24 mouse cellular contexts compared by ENCODE assay signal in genomic region chr3:101952577-101952976, GRCm38 (mm10). TPM values are rescaled to one million over a fixed set of nuclear protein-coding genes. Genes with fewer than 3 reads are reported as not detected.
DNase-seq lines count a peak whose midpoint lies in the region; ATAC-seq and TF ChIP-seq lines count a peak whose summit lies in the region.
"Had no signal": no experiment of that assay in that cellular context is flagged by ENCODE, and none has a peak within 500 bp of the region (broad histone marks: within the 10 kb centered on the region; RNA-seq: fewer than 3 reads in every experiment).

No protein-coding gene starts in this region.

- ATAC-seq in forebrain, embryonic 13.5 days: peak; percentile 43; the same call in 1 of the 2 replicates
- no peak for ATAC-seq in forebrain, embryonic 11.5 days (replicated peaks; ENCODE audit: low FRiP score)
- ATAC-seq in midbrain, embryonic 13.5 days: no peak; the same call in 1 of the 2 replicates
- peak; percentile 71 for ATAC-seq in midbrain, postnatal 0 days (ENCODE audit: low FRiP score)

- no peak overlapping the region for H3K9ac ChIP-seq in forebrain, embryonic 13.5 days
- H3K9ac ChIP-seq in forebrain, embryonic 11.5 days (ENCODE audit: low read length): no peak overlapping the region
- no peak overlapping the region for H3K9ac ChIP-seq in midbrain, embryonic 13.5 days (replicated peaks)
- H3K9ac ChIP-seq in midbrain, postnatal 0 days (replicated peaks; ENCODE audit: low read length, poor library complexity, severe bottlenecking): no peak overlapping the region
- H3K9ac ChIP-seq: embryonic facial prominence, embryonic 13.5 days; heart, embryonic 15.5 days; stomach, embryonic 15.5 days had no signal

- WGBS in forebrain, embryonic 13.5 days: 82% methylated on average over 2 of the region's 2 CpGs
- 89% methylated on average over 2 of the region's 2 CpGs for WGBS in forebrain, embryonic 11.5 days
- 86% methylated on average over 2 of the region's 2 CpGs for WGBS in midbrain, embryonic 13.5 days
- WGBS in midbrain, embryonic 10.5 days: 84% methylated on average over 2 of the region's 2 CpGs
- 73% methylated on average over 2 of the region's 2 CpGs for WGBS in midbrain, postnatal 0 days

- H3K27ac ChIP-seq in forebrain, embryonic 13.5 days: no peak overlapping the region
- no peak overlapping the region for H3K27ac ChIP-seq in forebrain, embryonic 11.5 days (ENCODE audit: low read depth, low read length)
- peak overlapping the region; percentile 41; the same call in 1 of the 2 replicates for H3K27ac ChIP-seq in midbrain, embryonic 13.5 days
- no peak overlapping the region for H3K27ac ChIP-seq in midbrain, embryonic 10.5 days (replicated peaks)
- H3K27ac ChIP-seq in midbrain, postnatal 0 days (ENCODE audit: low read depth, low read length): no peak overlapping the region
- H3K27ac ChIP-seq: embryonic facial prominence, embryonic 13.5 days; heart, adult 2 months; heart, embryonic 15.5 days; kidney, postnatal 0 days; stomach, embryonic 15.5 days had no signal

- H3K4me3 ChIP-seq in forebrain, embryonic 13.5 days: no peak overlapping the region
- no peak overlapping the region for H3K4me3 ChIP-seq in forebrain, embryonic 11.5 days (ENCODE audit: low read depth, low read length)
- no peak overlapping the region for H3K4me3 ChIP-seq in midbrain, embryonic 13.5 days (replicated peaks)
- H3K4me3 ChIP-seq in midbrain, embryonic 10.5 days: no peak overlapping the region
- no peak overlapping the region for H3K4me3 ChIP-seq in midbrain, postnatal 0 days (ENCODE audit: low read depth, low read length)
- H3K4me3 ChIP-seq: embryonic facial prominence, embryonic 13.5 days; heart, adult 2 months; heart, embryonic 15.5 days; megakaryocyte, embryonic 14.5 days; myocyte; stomach, embryonic 15.5 days had no signal

- no peak overlapping the region for H3K4me2 ChIP-seq in forebrain, embryonic 13.5 days
- H3K4me2 ChIP-seq in forebrain, embryonic 11.5 days (ENCODE audit: low read depth, low read length, severe bottlenecking): no peak overlapping the region
- no peak overlapping the region for H3K4me2 ChIP-seq in midbrain, embryonic 13.5 days (replicated peaks)
- H3K4me2 ChIP-seq in midbrain, postnatal 0 days (ENCODE audit: low read depth, low read length, poor library complexity, severe bottlenecking): no peak overlapping the region
- H3K4me2 ChIP-seq: embryonic facial prominence, embryonic 13.5 days; heart, embryonic 15.5 days; stomach, embryonic 15.5 days had no signal

- DNase-seq in forebrain, embryonic 11.5 days (ENCODE audit: low spot score): no peak
- DNase-seq in midbrain, embryonic 10.5 days (ENCODE audit: low spot score): no peak
- DNase-seq in brain, embryonic 14.5 days (ENCODE audit: low read depth): peak; percentile 59
- peak; percentile 67 for DNase-seq in midbrain, postnatal 0 days (ENCODE audit: low spot score)
- no peak for DNase-seq in liver
- DNase-seq in yolk sac, embryonic 10.5 days (ENCODE audit: low spot score): no peak
- DNase-seq: adrenal gland, postnatal 36 days; gastrocnemius, postnatal 10 days; heart, adult 2 months; kidney, adult 11 months; lung, postnatal 10 days; spleen, adult 18-20 months; thymus, adult 2 months had no signal

- no peak for TF ChIP-seq POLR2A in brain, embryonic 14.5 days (IDR thresholded peaks at IDR 0.05; ENCODE audit: borderline replicate concordance, extremely low read depth, insufficient read depth, insufficient read length, poor library complexity, severe bottlenecking)

- no peak for TF ChIP-seq CTCF in brain, embryonic 14.5 days (IDR thresholded peaks at IDR 0.05; ENCODE audit: borderline replicate concordance, extremely low read depth, insufficient read depth, insufficient read length)
- peak; percentile 71 for TF ChIP-seq CTCF in midbrain, postnatal 0 days (IDR thresholded peaks at IDR 0.05)

- H3K9me3 ChIP-seq in forebrain, embryonic 13.5 days (replicated peaks): no peaks in the 10 kb centered on the region
- no peaks in the 10 kb centered on the region for H3K9me3 ChIP-seq in forebrain, embryonic 11.5 days (ENCODE audit: control insufficient read depth, low read length)
- no peaks in the 10 kb centered on the region for H3K9me3 ChIP-seq in midbrain, embryonic 13.5 days
- no peaks in the 10 kb centered on the region for H3K9me3 ChIP-seq in midbrain, embryonic 10.5 days (replicated peaks)
- no peaks in the 10 kb centered on the region for H3K9me3 ChIP-seq in midbrain, postnatal 0 days (ENCODE audit: low read length)
- H3K9me3 ChIP-seq: embryonic facial prominence, embryonic 13.5 days; heart, embryonic 15.5 days; megakaryocyte, embryonic 14.5 days; stomach, embryonic 15.5 days had no signal

- no peaks in the 10 kb centered on the region; the same call in 1 of the 2 replicates for H3K27me3 ChIP-seq in forebrain, embryonic 13.5 days
- H3K27me3 ChIP-seq in forebrain, embryonic 11.5 days (ENCODE audit: control insufficient read depth, insufficient read depth, low read length): no peaks in the 10 kb centered on the region
- no peaks in the 10 kb centered on the region for H3K27me3 ChIP-seq in midbrain, embryonic 13.5 days
- H3K27me3 ChIP-seq in midbrain, embryonic 10.5 days (ENCODE audit: low read depth, poor library complexity, severe bottlenecking): no peaks in the 10 kb centered on the region
- H3K27me3 ChIP-seq in midbrain, postnatal 0 days (ENCODE audit: insufficient read depth, low read length): no peaks in the 10 kb centered on the region
- H3K27me3 ChIP-seq: embryonic facial prominence, embryonic 13.5 days; heart, embryonic 15.5 days; stomach, embryonic 15.5 days had no signal

- no peaks in the 10 kb centered on the region for H3K36me3 ChIP-seq in forebrain, embryonic 13.5 days (ENCODE audit: poor library complexity, severe bottlenecking)
- no peaks in the 10 kb centered on the region for H3K36me3 ChIP-seq in forebrain, embryonic 11.5 days (ENCODE audit: control insufficient read depth, insufficient read depth, low read length)
- no peaks in the 10 kb centered on the region for H3K36me3 ChIP-seq in midbrain, embryonic 13.5 days
- H3K36me3 ChIP-seq in midbrain, embryonic 10.5 days: no peaks in the 10 kb centered on the region
- no peaks in the 10 kb centered on the region for H3K36me3 ChIP-seq in midbrain, postnatal 0 days (ENCODE audit: insufficient read depth, low read length)
- H3K36me3 ChIP-seq: embryonic facial prominence, embryonic 13.5 days; heart, embryonic 15.5 days; stomach, embryonic 15.5 days had no signal

- no peaks in the 10 kb centered on the region for H3K4me1 ChIP-seq in forebrain, embryonic 13.5 days
- no peaks in the 10 kb centered on the region for H3K4me1 ChIP-seq in forebrain, embryonic 11.5 days (replicated peaks; ENCODE audit: control insufficient read depth, insufficient read depth, low read length)
- H3K4me1 ChIP-seq in midbrain, embryonic 13.5 days (replicated peaks): 0 out of 2 replicates have a peak, but pooled peaks cover 6% of the 10 kb centered on the region
- no peaks in the 10 kb centered on the region for H3K4me1 ChIP-seq in midbrain, embryonic 10.5 days
- H3K4me1 ChIP-seq in midbrain, postnatal 0 days (ENCODE audit: insufficient read depth, low read length): no peaks in the 10 kb centered on the region; the same call in 1 of the 2 replicates
- H3K4me1 ChIP-seq: embryonic facial prominence, embryonic 13.5 days; heart, embryonic 15.5 days; megakaryocyte, embryonic 14.5 days; stomach, embryonic 15.5 days had no signal

RNA-seq across cellular contexts. Expression of gene Slc22a15, which starts 28.3 kb away (rescaled TPM):
- 4.8 and 5.5 TPM in 2 replicates for polyA plus RNA-seq in forebrain, embryonic 13.5 days (2015; fragmentation: Nextera tagmentation; extraction: Ambion mirVana)
- 5.5 and 5.7 TPM in 2 replicates for polyA plus RNA-seq in forebrain, embryonic 11.5 days (2014; fragmentation: Nextera tagmentation; extraction: Ambion mirVana)
- 8.2 and 8.8 TPM in 2 replicates for polyA plus RNA-seq in midbrain, embryonic 13.5 days (2015; fragmentation: Nextera tagmentation; extraction: Ambion mirVana)
- 3.7 and 5.0 TPM in 2 replicates for polyA plus RNA-seq in midbrain, embryonic 10.5 days (2016; fragmentation: Nextera tagmentation; extraction: Ambion mirVana)
- polyA plus RNA-seq in brain, embryonic 14.5 days (2012; rRNA removed): 11.5 and 15.9 TPM in 2 replicates
- 13.2 and 13.5 TPM in 2 replicates for total RNA-seq in midbrain, postnatal 0 days (2014; rRNA removed)
- 5.6 and 6.2 TPM in 2 replicates for polyA plus RNA-seq in midbrain, postnatal 0 days (2015; fragmentation: Nextera tagmentation; extraction: Ambion mirVana)

RNA-seq across cellular contexts. Expression of gene Nhlh2, which starts 57.3 kb away (rescaled TPM):
- 34.4 and 44.4 TPM in 2 replicates for polyA plus RNA-seq in forebrain, embryonic 13.5 days (2015; fragmentation: Nextera tagmentation; extraction: Ambion mirVana)
- 41.4 and 44.9 TPM in 2 replicates for polyA plus RNA-seq in forebrain, embryonic 11.5 days (2014; fragmentation: Nextera tagmentation; extraction: Ambion mirVana)
- polyA plus RNA-seq in midbrain, embryonic 13.5 days (2015; fragmentation: Nextera tagmentation; extraction: Ambion mirVana): 86.9 and 98.1 TPM in 2 replicates
- 33.8 and 58.4 TPM in 2 replicates for polyA plus RNA-seq in midbrain, embryonic 10.5 days (2016; fragmentation: Nextera tagmentation; extraction: Ambion mirVana)
- polyA plus RNA-seq in brain, embryonic 14.5 days (2012; rRNA removed): 32.5 and 40.8 TPM in 2 replicates
- total RNA-seq in midbrain, postnatal 0 days (2014; rRNA removed): 18.8 and 21.2 TPM in 2 replicates
- polyA plus RNA-seq in midbrain, postnatal 0 days (2015; fragmentation: Nextera tagmentation; extraction: Ambion mirVana): 12.8 and 16.0 TPM in 2 replicates
- total RNA-seq: adrenal gland, postnatal 36 days; gastrocnemius, postnatal 10 days; heart, adult 2 months; hematopoietic stem cell, adult 5-6 weeks had no signal
- polyA plus RNA-seq: heart, adult 2 months; heart, embryonic 15.5 days; kidney, postnatal 0 days; liver, embryonic 16.5 days; urinary bladder, adult 2 months had no signal

Comparison
In these comparisons a context has a peak if more than half of its experiments do, and no peak if none do; other contexts are left out.
1. ATAC-seq: peak in forebrain, embryonic 13.5 days (single experiment) and midbrain, postnatal 0 days (single experiment); none in forebrain, embryonic 11.5 days (single experiment) and midbrain, embryonic 13.5 days (single experiment).
2. DNase-seq: peak in brain, embryonic 14.5 days (single experiment) and midbrain, postnatal 0 days (single experiment); none in forebrain, embryonic 11.5 days (single experiment), midbrain, embryonic 10.5 days (single experiment), liver (single experiment) and yolk sac, embryonic 10.5 days (single experiment).